Mouse (Mus musculus): ENCODE data around the gene Mapk3.

Mapk3 gene

DNA sequence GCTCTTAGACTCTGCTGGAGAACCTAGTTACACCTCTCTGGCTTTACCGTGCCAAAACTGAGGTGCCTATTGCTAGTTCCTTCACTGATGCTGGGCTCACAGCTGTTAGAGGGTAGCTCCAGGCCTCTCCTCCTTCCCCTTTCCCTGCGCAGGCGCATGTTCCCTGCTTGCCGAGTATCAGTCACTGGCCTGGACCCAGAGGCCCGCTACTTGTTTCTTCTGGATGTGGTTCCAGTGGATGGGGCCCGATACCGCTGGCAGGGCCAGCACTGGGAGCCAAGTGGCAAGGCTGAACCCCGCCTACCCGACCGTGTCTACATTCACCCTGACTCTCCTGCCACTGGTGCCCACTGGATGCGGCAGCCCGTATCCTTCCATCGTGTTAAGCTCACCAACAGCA lies 23.3 kb downstream of the Mapk3 start:
- no peak for DNase-seq (ENCODE audit: low spot score in 2 of 2)

DNA sequence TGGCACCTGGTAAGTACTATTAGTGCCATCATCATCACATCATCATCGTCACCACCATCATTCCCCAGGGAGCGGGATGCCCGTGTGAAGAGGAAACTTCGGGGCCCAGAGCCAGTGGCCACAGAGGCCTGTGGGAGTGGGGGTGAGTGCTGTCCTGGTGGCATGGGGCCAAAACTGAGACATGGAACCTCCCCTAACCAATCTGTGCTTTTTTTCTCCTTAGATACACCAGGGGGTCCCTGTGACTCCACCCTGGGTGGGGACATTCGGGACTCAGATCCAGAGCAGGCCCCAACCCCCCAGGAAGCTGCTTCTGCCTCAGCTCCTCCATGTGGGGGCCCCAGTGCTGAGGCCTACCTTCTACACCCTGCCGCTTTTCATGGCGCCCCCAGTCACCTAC lies 25.1 kb downstream of the Mapk3 start:
- DNase-seq (ENCODE audit: low spot score in 2 of 2) = no peak

DNA sequence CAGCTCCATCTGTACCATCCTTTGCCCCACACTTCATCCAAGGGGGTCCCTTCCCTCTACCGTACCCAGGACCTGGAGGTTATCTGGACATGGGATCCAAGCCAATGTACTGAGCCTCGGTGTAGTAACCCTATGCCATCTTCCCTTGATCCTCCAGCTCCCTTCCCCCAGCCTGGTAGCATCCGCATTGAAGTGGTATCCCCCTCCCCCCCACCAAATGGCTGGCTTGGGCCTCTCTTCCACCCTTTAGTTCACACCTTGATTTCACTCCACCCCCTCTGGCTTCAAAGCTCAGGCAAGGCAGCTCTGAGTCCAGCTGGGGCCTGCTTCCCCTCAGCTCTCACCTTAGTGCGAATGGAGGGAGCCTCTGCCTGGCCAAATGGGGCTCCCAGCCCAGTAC lies 25.7 kb downstream of the Mapk3 start:
- no peak for DNase-seq (ENCODE audit: low spot score in 2 of 2)

DNA sequence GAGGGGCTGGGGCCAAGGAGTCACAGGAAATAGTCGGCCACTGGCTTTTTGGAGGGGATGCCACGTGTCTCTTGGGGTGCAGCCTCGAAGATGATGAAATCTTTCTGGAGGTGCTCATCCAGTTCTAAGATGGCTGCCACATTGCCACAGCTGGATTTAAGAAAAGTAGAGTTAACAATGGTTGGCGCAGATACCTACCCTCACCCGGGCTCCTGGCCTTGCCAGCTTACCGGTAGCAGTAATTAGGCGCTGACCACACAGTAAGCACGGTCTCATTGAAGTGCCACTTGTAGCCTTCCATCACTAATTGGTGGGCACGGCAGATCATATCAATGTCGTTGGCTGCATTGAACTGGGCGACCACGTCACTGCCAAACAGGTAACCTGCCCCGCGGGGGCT lies 26.7 kb downstream of the Mapk3 start:
- no peak for DNase-seq (ENCODE audit: low spot score in 2 of 2)

DNA sequence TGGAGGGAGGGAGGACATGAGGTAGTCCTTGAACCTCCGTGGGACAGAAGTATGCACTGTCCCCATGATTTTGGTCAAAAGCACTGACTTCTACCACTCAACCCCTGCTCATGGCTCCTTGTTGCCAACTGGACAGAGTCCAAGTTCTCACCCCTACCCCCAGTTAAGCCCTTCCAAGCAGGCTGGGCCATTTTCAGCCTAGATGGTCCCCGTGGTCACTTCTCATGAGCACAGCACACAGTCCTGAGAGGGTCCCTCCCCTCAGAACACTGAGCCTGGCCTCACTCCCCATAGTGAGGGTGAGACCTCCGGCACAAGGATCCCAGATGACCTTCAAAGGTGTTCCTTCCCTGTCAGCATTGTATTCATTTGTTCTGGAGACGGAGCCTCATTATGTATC lies 29.7 kb downstream of the Mapk3 start:
- no peak for DNase-seq (ENCODE audit: low spot score in 2 of 2)

DNA sequence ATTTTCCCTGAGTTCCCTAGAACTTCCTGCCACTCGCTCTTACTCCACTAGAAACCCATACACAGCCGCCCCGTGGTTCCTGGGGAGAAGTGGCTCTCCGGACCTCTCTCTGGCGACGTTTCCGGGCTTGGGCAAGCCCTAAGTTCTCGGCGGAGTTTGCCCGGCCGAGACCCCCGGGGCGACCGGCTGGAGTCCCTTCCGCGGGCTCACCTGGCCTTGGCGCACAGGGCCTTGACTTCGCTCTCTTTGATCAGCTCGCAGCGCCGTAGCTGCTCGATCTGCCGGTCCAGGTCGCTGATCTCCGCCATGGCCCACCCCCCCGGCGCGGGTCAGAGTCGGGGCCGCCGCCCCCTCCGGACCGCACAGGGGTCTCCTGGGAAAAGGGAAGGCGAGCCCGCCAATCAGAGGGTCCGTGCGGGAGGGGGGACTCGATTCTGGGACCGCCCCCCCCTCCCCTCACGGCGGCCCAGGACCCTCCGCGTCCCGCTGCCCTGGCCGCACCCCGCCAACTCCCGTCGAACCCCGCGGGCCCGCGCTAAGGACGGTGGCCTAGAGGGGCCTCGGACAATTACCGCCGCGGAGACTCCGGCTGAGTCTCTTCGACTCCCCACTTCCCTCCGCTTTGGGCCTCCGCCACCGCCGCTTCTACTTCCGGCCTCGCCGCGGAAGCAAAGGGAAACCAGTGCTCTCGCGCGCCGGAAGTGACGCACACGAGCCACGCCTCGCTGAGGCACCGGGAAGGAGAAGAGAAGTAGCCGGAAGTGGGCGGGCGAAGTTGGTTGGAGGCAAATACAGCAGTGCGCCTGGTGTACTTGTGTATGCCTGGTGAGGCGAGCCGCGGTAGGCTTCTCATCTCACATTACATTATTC lies 32.7 kb downstream of the Mapk3 start, which contains the start of gene Ppp4c:
Gene Ppp4c (minus strand): TSS at position 646 of the 870 bp plus-strand sequence.
- DNase-seq (ENCODE audit: low spot score in 2 of 2) = peak; percentile 83 to 93

DNA sequence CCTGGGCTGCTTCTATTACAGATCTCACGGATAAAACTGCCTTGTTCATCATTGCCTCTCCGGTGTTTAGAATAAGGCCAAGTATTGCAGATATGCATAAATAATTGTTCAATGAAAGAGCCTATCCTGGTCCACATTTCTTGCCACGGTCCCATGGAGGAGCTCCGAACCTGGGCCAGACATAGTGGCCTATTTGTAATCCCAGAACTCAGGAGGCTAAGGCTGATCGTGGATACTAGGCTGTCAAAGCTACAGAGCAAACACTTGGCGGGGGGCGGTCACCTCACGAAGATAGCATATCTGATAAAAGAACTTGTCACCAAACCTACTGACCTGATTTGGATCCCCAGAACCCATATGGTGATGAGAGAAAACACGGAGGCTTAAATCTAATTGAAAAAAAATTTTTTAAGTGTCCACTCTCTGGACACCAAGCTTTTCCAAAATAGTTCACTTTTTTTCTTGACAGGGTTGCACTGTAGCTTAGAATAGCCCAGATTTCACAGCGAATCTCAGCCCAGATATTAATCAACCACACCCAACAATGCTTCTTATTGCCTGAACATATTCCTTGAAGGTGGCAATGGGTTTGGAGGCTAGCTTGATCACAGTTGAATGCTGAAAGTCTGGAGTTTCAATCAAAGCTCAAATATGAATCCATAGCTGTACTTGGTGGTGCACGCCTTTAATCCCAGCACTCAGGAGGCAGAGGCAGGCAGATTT lies 33.5 kb downstream of the Mapk3 start:
- no peak for DNase-seq (ENCODE audit: low spot score in 2 of 2)

DNA sequence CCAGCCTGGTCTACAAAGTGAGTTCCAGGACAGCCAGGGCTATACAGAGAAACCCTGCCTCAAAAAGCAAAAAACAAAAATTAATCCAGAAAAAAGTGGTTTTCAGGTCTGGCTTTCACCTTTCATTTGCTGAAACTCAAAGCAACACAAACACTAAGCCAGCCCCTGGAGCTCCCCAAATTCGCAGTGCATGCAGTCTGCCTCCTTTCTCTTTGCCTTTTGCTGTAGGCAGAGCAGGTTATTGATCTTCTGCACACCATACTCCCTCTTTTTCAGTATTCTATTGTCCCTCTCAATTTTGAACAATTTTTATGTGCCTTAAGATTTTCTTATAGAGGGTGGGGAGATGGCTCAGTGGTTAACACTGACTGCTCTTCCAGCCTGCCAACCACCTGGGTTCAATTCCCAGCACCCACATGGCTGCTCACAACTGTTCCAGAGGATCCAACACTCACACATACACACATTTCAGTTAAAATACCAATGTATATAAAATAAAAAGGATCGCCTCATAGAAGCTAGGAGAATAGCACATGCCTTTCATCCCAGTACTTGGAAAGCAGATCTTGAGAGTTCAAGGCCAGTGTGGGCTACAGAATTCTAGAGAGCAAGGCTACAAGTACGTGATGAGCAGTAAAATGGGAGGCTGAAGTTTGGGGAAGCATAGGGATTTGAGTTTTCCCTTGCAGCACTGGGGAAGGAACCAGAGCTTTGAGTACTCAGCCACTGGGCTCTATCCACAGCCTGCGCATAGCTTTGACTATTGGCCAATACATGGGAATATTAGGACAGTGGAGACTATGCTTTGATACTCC lies 34.3 kb downstream of the Mapk3 start:
- no peak for DNase-seq (ENCODE audit: low spot score in 2 of 2)

DNA sequence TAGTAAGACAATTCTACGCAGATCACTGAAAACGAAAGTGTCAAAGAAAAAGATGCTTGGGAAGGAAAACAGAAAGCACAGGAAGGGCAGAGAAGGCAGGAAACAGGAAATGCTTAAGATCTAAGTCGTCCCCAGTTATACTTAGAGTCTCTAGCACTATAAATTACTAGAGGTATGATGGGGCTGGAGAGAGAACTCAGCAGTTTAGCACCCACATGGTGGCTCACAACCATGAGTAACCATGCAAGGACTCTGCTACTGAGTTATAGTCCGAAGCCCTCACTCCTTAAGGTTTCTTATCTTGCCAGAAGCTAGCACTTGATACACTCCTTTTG lies 34.8 kb downstream of the Mapk3 start:
- DNase-seq (ENCODE audit: low spot score in 2 of 2) = no peak

DNA sequence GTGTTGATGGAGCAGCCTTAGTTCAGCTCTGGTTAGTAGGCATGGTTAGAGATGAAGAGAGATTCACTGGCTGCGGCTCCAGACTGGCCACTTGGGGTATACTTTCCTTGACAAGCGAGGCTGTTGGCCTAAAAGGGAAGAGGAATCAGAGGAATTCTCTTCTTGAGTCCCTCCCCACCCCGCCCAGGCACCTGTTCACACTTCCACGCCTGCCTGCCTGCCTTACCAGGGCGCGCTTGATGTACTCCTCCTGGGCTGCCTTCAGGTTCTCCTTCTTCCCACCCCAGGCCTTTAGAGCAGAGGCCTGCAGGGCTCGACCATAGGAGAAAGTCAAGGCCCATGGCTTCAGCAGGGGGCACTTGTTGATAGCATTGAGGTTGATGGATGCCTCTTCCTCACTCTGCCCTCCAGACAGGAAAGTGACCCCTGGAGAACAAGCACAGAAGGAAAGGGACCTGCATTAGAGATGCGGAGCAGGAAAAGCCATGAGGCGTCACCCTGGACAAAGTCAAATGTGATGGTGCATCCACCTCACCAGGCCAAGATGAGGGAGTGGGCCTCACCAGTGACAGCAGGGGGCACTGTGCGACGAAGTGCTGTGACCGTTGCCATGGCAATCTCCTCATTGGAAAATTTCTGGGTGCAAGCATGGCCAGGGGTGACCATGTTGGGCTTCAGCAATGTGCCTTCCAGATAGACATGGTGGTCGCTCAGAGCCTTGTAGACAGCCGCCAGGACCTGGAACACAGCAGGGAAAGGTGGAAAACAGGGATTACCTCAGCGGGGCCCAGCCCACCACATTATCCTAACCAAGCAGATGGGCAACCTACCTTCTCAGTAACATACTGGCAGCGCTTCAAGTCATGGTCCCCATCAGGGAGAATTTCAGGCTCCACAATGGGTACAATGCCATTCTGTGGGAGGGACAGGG lies 36.3 kb downstream of the Mapk3 start:
- DNase-seq (ENCODE audit: low spot score in 2 of 2) = no peak

DNA sequence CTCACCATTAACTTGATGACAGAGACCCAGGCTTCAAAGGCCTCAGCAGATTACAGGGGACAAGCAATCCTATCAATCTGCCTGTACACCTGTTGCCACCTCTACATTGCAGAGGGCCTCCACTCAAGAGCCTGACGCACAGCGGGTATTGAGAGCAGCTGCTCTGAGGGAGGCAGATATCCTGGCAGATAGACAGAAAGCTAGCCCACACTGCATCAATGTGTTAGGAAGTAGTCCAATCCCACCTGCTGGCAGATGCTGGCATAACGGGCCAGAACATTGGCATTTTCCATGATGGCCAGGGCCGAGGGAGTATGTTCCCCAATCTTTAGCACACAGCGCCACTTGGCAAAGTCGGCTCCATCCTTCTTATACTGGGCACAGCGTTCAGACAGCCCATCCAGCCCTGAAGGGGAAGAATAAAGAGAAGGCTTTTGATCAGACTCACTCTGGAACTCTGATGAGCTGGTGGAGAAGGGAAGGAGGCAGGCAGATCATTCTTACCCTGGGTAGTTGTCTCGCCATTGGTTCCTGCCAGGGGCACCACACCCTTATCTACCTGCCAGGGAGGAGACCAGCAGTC lies 37.0 kb downstream of the Mapk3 start:
- DNase-seq (ENCODE audit: low spot score in 2 of 2) = no peak

DNA sequence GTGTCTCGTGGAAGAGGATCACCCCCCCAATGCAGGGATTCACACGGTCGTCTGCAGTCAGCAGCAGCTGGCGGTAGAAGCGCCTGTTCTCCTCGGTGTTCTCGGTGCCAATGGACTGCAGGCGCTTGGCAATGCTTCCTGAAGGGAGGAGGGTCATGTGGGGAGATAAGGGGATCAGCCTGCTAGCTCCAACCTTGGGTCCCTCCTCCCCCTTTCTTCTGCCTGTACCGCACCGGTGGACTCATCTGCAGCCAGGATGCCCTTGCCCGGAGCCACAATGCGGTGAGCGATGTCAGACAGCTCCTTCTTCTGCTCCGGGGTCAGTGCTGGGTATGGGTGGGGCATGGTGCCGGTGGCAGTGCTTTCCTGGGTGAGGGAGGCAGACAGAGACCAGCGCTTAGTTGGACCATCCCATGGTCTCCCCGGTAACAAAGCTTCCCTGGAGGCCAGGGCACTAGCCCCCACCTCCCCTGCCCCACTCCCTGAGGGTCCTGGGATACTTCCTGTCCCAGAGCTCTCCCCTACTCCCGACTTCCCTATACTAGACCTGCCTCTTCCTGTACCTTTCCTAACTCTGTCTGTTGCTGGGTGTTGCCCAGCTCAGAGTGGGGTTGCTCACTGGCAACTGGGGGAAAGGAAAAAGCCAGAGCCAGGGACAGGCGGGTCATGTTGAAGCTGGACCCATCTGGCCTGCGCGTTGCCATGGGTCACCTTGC lies 38.2 kb downstream of the Mapk3 start, which contains the start of gene Fam57b:
Gene Fam57b (plus strand): TSS at position 258 of the 716 bp plus-strand sequence.
- DNase-seq (ENCODE audit: low spot score in 2 of 2) = peak in 1 of 2 experiments; percentile 35

DNA sequence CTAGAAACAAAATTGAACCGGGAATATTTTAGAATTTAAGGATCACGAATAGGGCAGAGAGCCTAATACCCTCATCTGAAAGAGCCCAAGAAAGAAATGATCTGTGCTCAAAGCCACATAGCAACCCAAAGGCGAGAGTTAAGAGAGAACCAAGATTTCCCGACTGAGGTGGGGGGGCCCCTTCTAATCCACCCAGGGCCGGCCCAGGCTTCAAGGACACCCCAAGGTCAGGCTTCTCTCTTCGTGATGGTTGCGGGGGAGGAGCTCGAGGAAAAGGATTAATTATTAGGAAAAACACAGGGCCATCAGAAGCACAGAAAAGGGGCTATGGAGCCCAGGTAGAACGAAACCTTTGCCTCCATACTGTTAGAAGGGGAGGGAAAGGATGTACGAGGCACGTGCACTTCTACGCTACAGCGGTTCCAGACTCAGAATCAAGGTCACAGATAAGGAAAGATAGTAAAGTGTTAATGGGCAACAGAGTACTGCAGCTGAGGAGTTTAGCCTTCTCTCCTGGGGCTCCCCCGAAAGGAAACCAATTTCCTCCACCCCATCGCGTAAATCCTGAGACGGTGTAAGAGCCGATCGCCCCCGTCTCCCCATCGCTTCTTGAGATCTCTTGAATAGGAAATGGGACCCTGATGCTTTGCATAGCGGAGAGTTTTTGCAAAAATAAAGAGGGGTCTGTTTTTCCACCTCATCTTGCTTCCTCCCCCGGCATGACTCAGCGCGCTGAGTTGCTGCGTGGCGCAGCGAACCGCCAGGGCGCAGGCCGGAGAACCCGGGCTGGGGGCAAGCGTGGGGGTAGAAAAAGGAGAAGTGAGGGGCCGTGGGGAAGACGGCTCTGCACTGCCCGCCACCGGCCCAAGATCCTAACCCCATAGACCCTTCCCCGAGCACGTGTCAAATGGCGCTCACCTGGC lies 39.0 kb downstream of the Mapk3 start:
- no peak for DNase-seq (ENCODE audit: low spot score in 2 of 2)

DNA sequence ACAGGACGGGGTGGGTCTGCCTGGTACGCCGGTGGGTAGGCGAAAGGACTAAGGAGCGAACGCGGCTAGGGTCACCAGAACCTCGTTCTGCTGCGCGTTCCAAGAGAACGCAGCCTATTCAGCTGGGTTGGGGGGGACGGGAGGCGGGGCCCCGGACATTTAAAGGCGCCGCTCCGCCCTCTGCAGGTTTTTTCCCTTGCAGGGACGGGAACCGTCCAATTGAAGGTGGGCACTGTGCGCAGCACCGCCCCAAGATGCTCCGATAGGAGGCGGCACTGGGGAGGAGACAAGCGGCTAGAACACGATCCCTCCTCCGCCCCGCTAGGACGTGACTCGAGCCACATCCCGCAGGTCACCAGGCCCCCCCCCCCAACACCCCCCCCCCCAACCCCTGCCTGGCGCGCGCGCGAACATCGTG lies 39.7 kb downstream of the Mapk3 start:
- peak; percentile 84 to 98 for DNase-seq (ENCODE audit: low spot score in 2 of 2)

DNA sequence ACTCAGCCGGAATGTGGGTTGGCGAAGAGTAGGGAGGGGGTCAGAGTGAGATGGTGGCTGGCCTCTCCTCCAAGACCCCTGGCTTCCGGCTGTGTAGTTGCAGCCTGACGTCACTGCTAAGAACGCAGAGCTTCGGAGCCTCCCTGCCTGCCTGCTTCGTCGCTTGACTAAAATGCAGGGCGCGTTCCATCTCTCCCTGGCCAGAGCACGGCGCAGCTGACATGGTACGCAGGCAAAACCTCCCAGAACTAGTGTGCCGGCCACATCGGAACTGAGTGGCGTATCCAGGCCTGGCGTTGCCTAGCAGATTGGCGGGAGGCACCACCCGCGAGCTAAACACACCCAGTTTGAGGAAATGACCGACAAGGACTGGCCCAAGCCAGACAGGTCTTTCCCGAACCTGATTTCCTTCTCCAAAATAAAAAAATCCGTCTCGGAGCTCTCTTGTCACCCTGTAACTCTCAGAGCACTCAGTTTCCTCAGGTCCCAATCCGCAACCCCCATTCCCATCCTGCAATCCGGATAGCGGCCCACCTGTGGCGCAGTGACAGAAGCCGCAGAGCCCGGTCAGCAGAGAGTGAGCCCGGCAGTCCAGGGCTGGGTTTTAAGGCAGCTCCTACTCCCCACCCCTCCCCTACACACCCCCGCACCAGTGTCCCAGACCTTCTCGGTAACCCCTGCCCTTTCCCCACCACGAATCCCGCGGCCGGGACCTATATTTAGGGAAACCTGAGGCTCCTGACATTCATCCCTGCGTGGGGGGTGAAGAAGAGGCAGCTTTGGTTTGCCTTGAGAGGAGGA lies 40.3 kb downstream of the Mapk3 start:
- peak in 1 of 2 experiments; percentile 74 for DNase-seq (ENCODE audit: low spot score in 2 of 2)

DNA sequence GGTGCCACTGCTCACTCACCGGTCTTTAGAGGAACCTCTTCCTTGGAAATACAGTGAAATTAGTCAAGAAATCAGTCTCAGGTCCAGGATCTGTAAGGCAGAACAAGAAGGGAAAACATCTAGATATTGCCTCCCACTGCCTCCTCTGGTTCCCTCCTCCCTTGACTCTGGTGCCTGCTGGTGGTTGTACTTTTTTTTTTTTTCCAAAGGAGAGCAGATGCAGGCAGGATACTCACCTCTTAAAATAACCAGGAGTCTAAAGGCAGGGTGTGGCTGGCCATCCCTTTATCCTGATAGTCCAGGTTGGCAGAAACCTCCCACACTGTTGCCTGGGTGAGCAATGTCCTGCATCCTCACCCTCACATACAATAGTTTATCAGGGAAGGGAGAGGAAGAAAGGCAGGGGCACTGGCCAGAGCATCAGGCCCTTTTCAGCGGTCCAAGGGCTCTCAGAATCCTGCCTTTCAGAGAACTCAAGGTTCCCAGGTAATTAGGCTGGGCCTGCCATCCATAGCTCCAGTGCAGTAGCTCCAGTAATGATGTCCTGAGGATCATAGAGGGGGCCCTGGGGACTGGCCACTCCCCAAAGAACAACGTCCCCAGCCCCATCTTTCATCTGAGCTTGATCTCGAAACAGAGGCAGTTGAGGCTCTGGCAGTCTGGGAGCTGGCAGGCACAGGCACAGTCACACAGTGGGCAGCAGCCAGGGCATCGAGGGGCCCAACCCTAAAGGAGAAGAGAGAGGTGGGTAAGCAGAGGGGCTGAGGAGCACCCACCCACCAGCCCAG lies 41.1 kb downstream of the Mapk3 start:
- no peak for DNase-seq (ENCODE audit: low spot score in 2 of 2)

DNA sequence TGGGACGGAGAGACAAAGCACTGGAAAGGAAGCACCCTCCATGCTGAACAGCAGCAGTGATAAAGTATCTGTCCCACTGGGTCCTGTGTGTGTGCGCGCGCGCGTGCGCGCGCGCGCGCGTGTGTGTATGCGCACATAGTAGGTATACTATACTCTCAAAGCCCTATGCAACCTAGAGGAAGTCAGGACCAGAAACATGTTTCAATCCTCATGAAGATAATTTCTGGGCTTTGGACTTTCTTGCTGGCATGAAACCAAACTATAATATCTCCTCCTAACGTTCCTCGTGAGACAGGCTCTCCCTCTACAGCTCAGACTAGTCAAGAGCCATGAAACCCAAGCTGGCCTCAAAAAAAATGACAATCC lies 41.6 kb downstream of the Mapk3 start:
- no peak for DNase-seq (ENCODE audit: low spot score in 2 of 2)

Data from urinary bladder, adult 18-20 months (tissue).